Mouse (Mus musculus): ENCODE measurements around the gene Macrod2. TPM values are rescaled to one million over a fixed set of nuclear protein-coding genes. Genes with fewer than 3 reads are reported as not detected.

The Macrod2 gene
- total and polyA plus RNA-seq, 2 experiments from 2014 or later = 37.3 to 67.2 TPM

- Histone ChIP-seq H3K4me2 (ENCODE audit: low read depth, low read length, poor library complexity, severe bottlenecking) (no peak overlapping the region), H3K4me3 (ENCODE audit: low read depth, low read length) (no peak overlapping the region), H3K27me3 (ENCODE audit: insufficient read depth, low read length) (no peaks in the 10 kb centered on the region), H3K27ac (ENCODE audit: low read depth, low read length) (no peak overlapping the region), H3K9me3 (ENCODE audit: low read length) (no peaks in the 10 kb centered on the region), H3K9ac (replicated peaks; ENCODE audit: low read length, poor library complexity, severe bottlenecking) (no peak overlapping the region), H3K36me3 (ENCODE audit: insufficient read depth, low read length) (no peaks in the 10 kb centered on the region), H3K4me1 (ENCODE audit: insufficient read depth, low read length) (no peaks in the 10 kb centered on the region)
- no peak for TF ChIP-seq CTCF (IDR thresholded peaks at IDR 0.05)
- no peak for ATAC-seq (ENCODE audit: low FRiP score)
- WGBS = 73% methylated on average over 2 of the region's 2 CpGs
- DNase-seq (ENCODE audit: low spot score) = no peak
These were observed 517.8 kb downstream of the Macrod2 start for GRCm38 (mm10) chr2:140912931-140913330.

- Histone ChIP-seq H3K4me2 (ENCODE audit: low read depth, low read length, poor library complexity, severe bottlenecking) (no peak overlapping the region), H3K27ac (ENCODE audit: low read depth, low read length) (no peak overlapping the region), H3K27me3 (ENCODE audit: insufficient read depth, low read length) (no peaks in the 10 kb centered on the region), H3K4me1 (ENCODE audit: insufficient read depth, low read length) (no peaks in the 10 kb centered on the region), H3K9me3 (ENCODE audit: low read length) (no peaks in the 10 kb centered on the region), H3K4me3 (ENCODE audit: low read depth, low read length) (no peak overlapping the region), H3K36me3 (ENCODE audit: insufficient read depth, low read length) (no peaks in the 10 kb centered on the region), H3K9ac (replicated peaks; ENCODE audit: low read length, poor library complexity, severe bottlenecking) (no peak overlapping the region)
- 51% methylated on average over 7 of the region's 7 CpGs for WGBS
- no peak for TF ChIP-seq CTCF (IDR thresholded peaks at IDR 0.05)
- no peak for ATAC-seq (ENCODE audit: low FRiP score)
- DNase-seq (ENCODE audit: low spot score) = no peak
These were observed 518.7 kb downstream of the Macrod2 start for GRCm38 (mm10) chr2:140913679-140914412.

- Histone ChIP-seq H3K4me3 (ENCODE audit: low read depth, low read length) (no peak overlapping the region), H3K4me2 (ENCODE audit: low read depth, low read length, poor library complexity, severe bottlenecking) (no peak overlapping the region), H3K4me1 (ENCODE audit: insufficient read depth, low read length) (no peaks in the 10 kb centered on the region), H3K36me3 (ENCODE audit: insufficient read depth, low read length) (no peaks in the 10 kb centered on the region), H3K9me3 (ENCODE audit: low read length) (no peaks in the 10 kb centered on the region), H3K9ac (replicated peaks; ENCODE audit: low read length, poor library complexity, severe bottlenecking) (no peak overlapping the region), H3K27me3 (ENCODE audit: insufficient read depth, low read length) (no peaks in the 10 kb centered on the region), H3K27ac (ENCODE audit: low read depth, low read length) (no peak overlapping the region)
- DNase-seq (ENCODE audit: low spot score) = no peak
- peak; percentile 46 for TF ChIP-seq CTCF (IDR thresholded peaks at IDR 0.05)
- no peak for ATAC-seq (ENCODE audit: low FRiP score)
These were observed 531.8 kb downstream of the Macrod2 start for GRCm38 (mm10) chr2:140926922-140927321.

GRCm38 (mm10) chr2:140934483-140934882 is 539.4 kb downstream of the Macrod2 start:
- Histone ChIP-seq H3K9me3 (ENCODE audit: low read length) (no peaks in the 10 kb centered on the region), H3K4me3 (ENCODE audit: low read depth, low read length) (no peak overlapping the region), H3K27ac (ENCODE audit: low read depth, low read length) (no peak overlapping the region), H3K4me1 (ENCODE audit: insufficient read depth, low read length) (no peaks in the 10 kb centered on the region), H3K36me3 (ENCODE audit: insufficient read depth, low read length) (no peaks in the 10 kb centered on the region), H3K9ac (replicated peaks; ENCODE audit: low read length, poor library complexity, severe bottlenecking) (no peak overlapping the region), H3K4me2 (ENCODE audit: low read depth, low read length, poor library complexity, severe bottlenecking) (no peak overlapping the region), H3K27me3 (ENCODE audit: insufficient read depth, low read length) (no peaks in the 10 kb centered on the region)
- DNase-seq (ENCODE audit: low spot score) = no peak
- WGBS = 71% methylated on average over 1 of the region's 1 CpGs
- no peak for TF ChIP-seq CTCF (IDR thresholded peaks at IDR 0.05)
- no peak for ATAC-seq (ENCODE audit: low FRiP score)

GRCm38 (mm10) chr2:140949461-140949860 is 554.4 kb downstream of the Macrod2 start:
- DNase-seq (ENCODE audit: low spot score) = no peak
- no peak for TF ChIP-seq CTCF (IDR thresholded peaks at IDR 0.05)
- Histone ChIP-seq H3K4me3 (ENCODE audit: low read depth, low read length) (no peak overlapping the region), H3K27ac (ENCODE audit: low read depth, low read length) (no peak overlapping the region), H3K4me1 (ENCODE audit: insufficient read depth, low read length) (no peaks in the 10 kb centered on the region), H3K9me3 (ENCODE audit: low read length) (no peaks in the 10 kb centered on the region), H3K4me2 (ENCODE audit: low read depth, low read length, poor library complexity, severe bottlenecking) (no peak overlapping the region), H3K9ac (replicated peaks; ENCODE audit: low read length, poor library complexity, severe bottlenecking) (no peak overlapping the region), H3K36me3 (ENCODE audit: insufficient read depth, low read length) (no peaks in the 10 kb centered on the region), H3K27me3 (ENCODE audit: insufficient read depth, low read length) (no peaks in the 10 kb centered on the region)
- 93% methylated on average over 3 of the region's 3 CpGs for WGBS
- no peak for ATAC-seq (ENCODE audit: low FRiP score)

- no peak overlapping the region for H3K4me2 ChIP-seq (ENCODE audit: low read depth, low read length, poor library complexity, severe bottlenecking)
- 84% methylated on average over 2 of the region's 2 CpGs for WGBS
- H3K27ac ChIP-seq (ENCODE audit: low read depth, low read length) = no peak overlapping the region
- no peak for DNase-seq (ENCODE audit: low spot score)
- H3K4me1 ChIP-seq (ENCODE audit: insufficient read depth, low read length) = no peaks in the 10 kb centered on the region
- TF ChIP-seq CTCF (IDR thresholded peaks at IDR 0.05) = no peak
- no peak overlapping the region for H3K4me3 ChIP-seq (ENCODE audit: low read depth, low read length)
- H3K27me3 ChIP-seq (ENCODE audit: insufficient read depth, low read length) = no peaks in the 10 kb centered on the region
- H3K36me3 ChIP-seq (ENCODE audit: insufficient read depth, low read length) = no peaks in the 10 kb centered on the region
- no peaks in the 10 kb centered on the region for H3K9me3 ChIP-seq (ENCODE audit: low read length)
- no peak for ATAC-seq (ENCODE audit: low FRiP score)
- H3K9ac ChIP-seq (replicated peaks; ENCODE audit: low read length, poor library complexity, severe bottlenecking) = no peak overlapping the region
These were observed 564.1 kb downstream of the Macrod2 start for GRCm38 (mm10) chr2:140959246-140959645.

All from midbrain, postnatal 0 days (tissue).